Mouse (Mus musculus) thymus, adult 2 months (tissue): ENCODE data around the gene BC051019. TPM values are rescaled to one million over a fixed set of nuclear protein-coding genes. Genes with fewer than 3 reads are reported as not detected.

Experiments
- DNase-seq: peaks from one replicate; pipeline ENCODE4 v3.0.0; 2021
- H3K27ac ChIP-seq: fragments of 200-500 bp; 2 replicates; pipeline ENCODE4 v1.5.1; 2012; ENCODE audit warnings: low read length, control low read depth; ENCODE audit not compliant: control insufficient read depth, insufficient read depth
- H3K27me3 ChIP-seq: fragments of 200-500 bp; 2 replicates; pipeline ENCODE4 v1.6.1; 2012; ENCODE audit warnings: mild to moderate bottlenecking, low read length, moderate library complexity, mixed read lengths; ENCODE audit not compliant: control insufficient read depth, insufficient read depth
- H3K36me3 ChIP-seq: fragments of 200-500 bp; 2 replicates; pipeline ENCODE4 v1.6.1; 2012; ENCODE audit warnings: mild to moderate bottlenecking, low read length, moderate library complexity; ENCODE audit not compliant: control insufficient read depth, insufficient read depth
- H3K4me1 ChIP-seq: fragments of 200-500 bp; replicated peaks from 2 replicates; pipeline ENCODE4 v1.6.1; 2012; ENCODE audit warnings: low read length; ENCODE audit not compliant: control insufficient read depth, insufficient read depth
- H3K4me3 ChIP-seq: fragments of 200-500 bp; 2 replicates; pipeline ENCODE4 v1.5.1; 2012; ENCODE audit warnings: mild to moderate bottlenecking, low read length, control low read depth, moderate library complexity; ENCODE audit not compliant: control insufficient read depth, insufficient read depth
- CTCF ChIP-seq: fragments of 200-500 bp; IDR thresholded peaks from 2 replicates; pipeline ENCODE4 v1.5.1; 2012; ENCODE audit warnings: mild to moderate bottlenecking, control low read depth, low read length, moderate library complexity, borderline replicate concordance; ENCODE audit not compliant: control insufficient read depth, poor library complexity, insufficient read depth; ENCODE audit errors: extremely low read depth
- POLR2A ChIP-seq: fragments of 200-500 bp; IDR thresholded peaks from 2 replicates; pipeline ENCODE4 v1.6.1; 2012; ENCODE audit warnings: mild to moderate bottlenecking, low read length, control low read depth, moderate library complexity; ENCODE audit not compliant: control insufficient read depth, poor library complexity, insufficient read depth; ENCODE audit errors: extremely low read depth
- WGBS: fragments of 180-500 bp; shearing (Covaris S2); methylation state at CpG from one replicate; pipeline ENCODE4 v1.1.7; 2018; 5-methylcytosine and 5-hydroxymethylcytosine counted together
- polyA plus RNA-seq: library from polyadenylated mRNA; depleted of rRNA; stranded (reverse); fragments of >200 nt; gene quantifications from 2 replicates; pipeline ENCODE4 v1.2.3, GENCODE M21; 2012

BC051019 gene
- polyA plus RNA-seq, 1 experiment, result 0.43 TPM

DNA sequence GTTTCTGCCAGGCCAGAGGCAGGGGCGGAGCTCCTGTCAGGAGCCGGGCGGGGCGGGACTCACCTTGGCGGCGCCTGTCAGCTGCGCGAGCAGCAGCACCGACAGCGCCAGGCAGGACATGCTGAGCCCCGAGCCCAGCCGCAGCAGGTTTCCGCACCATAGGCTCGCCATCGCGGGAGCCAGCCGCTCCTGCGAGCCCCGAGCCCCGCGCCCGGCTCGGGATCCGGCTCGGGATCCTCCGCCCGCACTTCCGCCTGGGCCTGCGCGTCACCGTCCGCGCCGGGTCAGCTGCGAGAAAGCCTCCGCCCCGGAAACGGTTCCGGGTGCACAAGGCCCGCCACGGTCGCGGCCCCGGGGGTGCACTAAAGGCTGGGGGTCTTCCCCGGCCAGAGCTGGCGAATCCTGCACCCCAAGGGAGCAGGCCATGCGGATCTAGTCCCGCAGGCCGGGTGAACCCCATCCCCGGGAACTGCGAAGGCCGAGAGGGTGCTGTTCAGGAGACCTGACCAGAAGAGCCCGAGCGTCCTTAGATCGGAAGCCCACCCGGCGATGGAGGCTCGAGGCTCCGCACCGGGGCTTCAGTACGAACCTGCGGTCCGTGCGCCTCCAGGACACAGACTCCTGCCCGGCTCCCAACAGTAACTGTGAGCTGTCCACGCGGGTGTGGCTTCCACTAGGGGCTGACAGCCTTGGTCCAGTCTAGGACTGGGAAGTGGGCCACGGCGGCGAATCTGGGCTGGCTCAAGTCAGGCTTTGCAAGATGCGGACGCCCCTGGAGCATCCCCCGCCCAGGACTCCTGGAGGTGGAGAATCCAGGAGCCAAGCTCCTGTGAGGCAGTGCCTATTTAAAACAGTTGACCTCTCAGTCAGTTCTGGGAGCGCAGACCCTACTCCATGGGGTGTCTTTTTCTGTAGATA, 28.6 kb upstream of the BC051019 start, which contains the start of gene Tmem9b:
Tmem9b (minus strand) TSS at position 868 of the 918 bp plus-strand sequence.
- WGBS, result 2% methylated on average over 73 of the region's 74 CpGs
- Histone ChIP-seq H3K27ac (no peak within 1 kb of the TSS), H3K36me3 (no peaks in the 10 kb centered on the region), H3K4me3 (peak within 1 kb of the TSS; percentile 86), H3K4me1 (peaks cover 6% of the 10 kb centered on the region), H3K27me3 (no peaks in the 10 kb centered on the region)
- peak; percentile 86 for DNase-seq
- TF ChIP-seq POLR2A, result peak; percentile 86
- 0 out of 2 replicates have a peak, but pooled peaks have one; percentile 46 for TF ChIP-seq CTCF

DNA sequence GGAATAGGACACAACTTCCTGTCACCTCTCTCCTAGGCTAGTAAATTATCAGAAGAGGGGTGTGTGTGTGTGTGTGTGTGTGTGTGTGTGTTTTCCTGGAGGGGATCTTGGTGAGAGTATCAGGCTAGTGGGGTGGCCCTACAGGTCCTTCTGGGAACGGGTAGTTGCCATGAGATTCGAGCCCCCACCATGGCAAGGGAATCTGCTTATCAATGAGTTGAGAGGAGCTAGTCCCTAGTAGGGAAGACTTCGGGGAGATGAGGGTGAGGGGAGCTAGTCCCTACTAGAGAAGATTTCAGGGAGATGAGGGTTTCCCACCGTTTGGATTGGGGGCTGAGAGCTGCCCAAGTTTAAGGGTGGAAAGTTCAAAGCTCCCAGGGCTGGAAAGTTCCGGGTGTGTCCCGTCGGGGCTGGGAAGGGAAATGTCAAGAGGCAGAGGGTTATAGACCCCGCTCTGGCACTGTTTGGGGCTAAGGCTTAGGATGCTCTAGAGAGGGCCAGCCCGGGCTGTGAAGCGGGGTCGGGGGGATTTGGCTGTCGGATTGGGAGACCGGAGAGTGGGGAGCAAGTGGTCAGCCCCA, 27.9 kb upstream of the BC051019 start:
- Histone ChIP-seq H3K27ac (no peak overlapping the region), H3K4me3 (peak overlapping the region; percentile 86), H3K36me3 (no peaks in the 10 kb centered on the region), H3K4me1 (peaks cover 6% of the 10 kb centered on the region), H3K27me3 (no peaks in the 10 kb centered on the region)
- WGBS, result 5% methylated on average over 13 of the region's 13 CpGs
- TF ChIP-seq POLR2A (no peak), CTCF (no peak)
- DNase-seq, result no peak

DNA sequence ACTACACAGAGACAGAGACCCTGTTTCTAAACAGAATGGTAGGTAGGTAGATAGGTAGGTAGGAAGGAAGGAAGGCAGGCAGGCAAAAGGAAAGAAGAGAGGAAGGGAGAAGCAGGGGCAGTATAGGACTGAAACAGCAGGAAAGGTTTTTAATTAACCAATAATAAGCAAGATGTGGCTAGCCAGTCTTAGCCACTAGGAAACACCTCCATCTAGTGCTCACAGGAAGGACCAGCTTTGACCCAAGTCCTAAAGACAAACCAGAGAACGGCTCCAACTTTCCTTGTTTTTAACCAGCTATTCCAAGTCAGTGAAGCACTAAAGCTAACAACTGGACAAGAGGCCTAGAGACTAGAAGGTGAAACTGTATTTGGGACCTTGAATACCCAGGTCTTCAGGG, 24.1 kb upstream of the BC051019 start:
- Histone ChIP-seq H3K27ac (no peak overlapping the region), H3K27me3 (no peaks in the 10 kb centered on the region), H3K4me1 (peaks cover 6% of the 10 kb centered on the region), H3K36me3 (peaks cover 20% of the 10 kb centered on the region), H3K4me3 (no peak overlapping the region)
- TF ChIP-seq CTCF, result no peak
- no peak for TF ChIP-seq POLR2A
- no peak for DNase-seq
- WGBS, result 91% methylated on average over 1 of the region's 1 CpGs

DNA sequence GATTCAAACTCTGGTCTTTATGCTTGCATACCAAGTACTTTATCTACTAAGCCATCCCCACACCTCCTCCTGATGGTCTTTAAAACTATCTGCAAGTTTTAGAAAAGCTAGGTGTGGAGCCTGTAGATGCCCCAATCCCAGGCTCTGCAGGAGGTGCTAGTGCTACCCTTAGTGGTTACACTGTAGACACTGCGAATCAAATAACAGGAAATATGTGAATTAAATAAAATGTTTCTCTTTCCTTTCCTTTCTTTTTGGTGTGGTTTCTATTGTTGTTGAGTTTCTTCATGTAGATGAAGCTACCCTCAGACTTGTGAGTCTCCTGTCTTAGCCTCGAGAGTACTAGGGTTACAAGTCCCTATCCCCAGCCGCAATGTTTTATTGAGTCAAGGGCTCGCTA, 18.1 kb upstream of the BC051019 start:
- Histone ChIP-seq H3K4me1 (peaks cover 3% of the 10 kb centered on the region), H3K27ac (peak overlapping the region; percentile 21; the same call in 1 of the 2 replicates), H3K36me3 (peaks cover 41% of the 10 kb centered on the region), H3K27me3 (no peaks in the 10 kb centered on the region), H3K4me3 (no peak overlapping the region)
- WGBS, result 34% methylated on average over 4 of the region's 4 CpGs
- TF ChIP-seq CTCF, result no peak
- no peak for TF ChIP-seq POLR2A
- DNase-seq, result no peak

DNA sequence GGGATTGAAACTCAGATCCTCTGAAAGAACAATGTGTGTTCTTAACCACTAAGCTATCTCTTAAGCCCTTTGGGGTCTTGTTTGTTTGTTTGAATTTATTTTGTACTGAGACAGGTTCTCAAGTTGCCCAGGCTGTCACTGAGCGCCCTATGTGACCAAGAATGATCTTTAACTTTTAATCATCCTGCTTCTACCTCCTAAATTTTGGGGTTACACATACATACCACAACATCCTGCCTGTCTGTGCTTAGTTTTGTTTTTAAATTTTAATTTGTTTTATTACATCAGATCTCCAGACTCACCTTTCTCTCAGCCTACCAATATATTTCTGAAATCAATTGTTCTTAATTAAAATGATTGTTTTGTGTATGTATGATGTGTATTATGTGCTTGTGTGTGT, 17.4 kb upstream of the BC051019 start:
- no peak for TF ChIP-seq CTCF
- TF ChIP-seq POLR2A, result no peak
- 56% methylated on average over 1 of the region's 1 CpGs for WGBS
- no peaks in the 10 kb centered on the region for H3K27me3 ChIP-seq
- H3K4me1 ChIP-seq, result peaks cover 3% of the 10 kb centered on the region
- peaks cover 47% of the 10 kb centered on the region for H3K36me3 ChIP-seq
- no peak overlapping the region for H3K4me3 ChIP-seq
- DNase-seq, result no peak
- peak overlapping the region; percentile 79; the same call in 1 of the 2 replicates for H3K27ac ChIP-seq

DNA sequence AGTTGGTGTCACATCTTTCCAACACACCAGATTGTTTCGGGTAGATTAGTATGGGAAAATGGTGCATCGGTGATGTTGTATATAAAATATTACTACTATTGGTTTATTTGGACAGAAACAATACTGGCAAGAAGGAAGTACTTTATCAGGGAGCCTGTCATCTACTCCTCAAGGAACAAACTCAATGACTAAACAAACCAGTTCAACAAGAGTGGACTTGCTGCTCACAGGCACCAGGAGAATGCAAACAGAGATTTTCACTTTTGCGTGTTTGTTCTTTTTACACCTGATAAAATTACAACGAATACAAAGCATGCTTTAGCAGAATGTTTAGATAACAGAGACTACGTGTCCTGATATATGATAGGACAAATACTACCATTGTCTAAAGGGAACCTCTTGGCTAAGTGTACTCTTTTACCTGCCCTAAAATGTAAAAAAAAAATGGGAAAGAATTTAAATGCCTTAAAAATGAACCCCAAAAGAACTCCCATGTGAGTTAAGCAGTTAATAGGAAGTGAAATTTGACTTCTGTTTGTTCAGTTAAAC, 16.2 kb upstream of the BC051019 start:
- 94% methylated on average over 5 of the region's 5 CpGs for WGBS
- H3K27ac ChIP-seq, result no peak overlapping the region
- TF ChIP-seq POLR2A (no peak), CTCF (no peak)

More for the DNA sequence above, 16.2 kb upstream of the BC051019 start:
- DNase-seq, result no peak
- H3K36me3 ChIP-seq, result peaks cover 53% of the 10 kb centered on the region
- peaks cover 3% of the 10 kb centered on the region for H3K4me1 ChIP-seq
- H3K4me3 ChIP-seq, result no peak overlapping the region
- H3K27me3 ChIP-seq, result no peaks in the 10 kb centered on the region
